Mouse (Mus musculus): ENCODE measurements around the gene Socs3. TPM values are rescaled to one million over a fixed set of nuclear protein-coding genes. Genes with fewer than 3 reads are reported as not detected.

The Socs3 gene
- total RNA-seq, 2 experiments from 2014 or later = 3.8 to 4.3 TPM

- intact Hi-C loops (cut with DNase I) = no loop called here
- DNase-seq (ENCODE audit: low spot score in 2 of 2) = no peak
Measured at GRCm38 (mm10) chr11:117996066-117996465, 26.2 kb upstream of the Socs3 start.

DNA sequence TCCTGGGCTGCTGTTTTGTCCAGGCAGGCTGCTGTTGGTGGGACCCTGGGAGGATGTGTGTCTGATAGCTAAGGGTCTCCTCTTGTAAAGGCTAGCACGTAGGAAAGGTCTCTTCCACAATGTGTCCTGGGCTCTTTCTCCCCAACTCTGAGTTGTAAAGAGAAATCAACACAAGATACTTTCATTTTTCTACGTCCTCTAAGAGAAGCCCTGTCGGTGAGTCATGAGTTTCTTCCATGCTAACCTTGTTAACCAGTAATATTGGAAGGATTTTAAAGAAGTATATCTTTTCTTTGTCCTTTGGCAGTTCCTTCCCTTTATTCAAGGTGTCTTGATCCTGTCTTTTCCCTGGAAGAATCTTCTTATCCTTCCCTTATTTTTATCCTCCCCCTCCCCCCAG is 25.8 kb upstream of the Socs3 start:
- intact Hi-C loops (cut with DNase I) = no loop called here
- DNase-seq (ENCODE audit: low spot score in 2 of 2) = no peak

GRCm38 (mm10) chr11:117995255-117995654 is 25.4 kb upstream of the Socs3 start:
- intact Hi-C loops (cut with DNase I) = no loop called here

DNA sequence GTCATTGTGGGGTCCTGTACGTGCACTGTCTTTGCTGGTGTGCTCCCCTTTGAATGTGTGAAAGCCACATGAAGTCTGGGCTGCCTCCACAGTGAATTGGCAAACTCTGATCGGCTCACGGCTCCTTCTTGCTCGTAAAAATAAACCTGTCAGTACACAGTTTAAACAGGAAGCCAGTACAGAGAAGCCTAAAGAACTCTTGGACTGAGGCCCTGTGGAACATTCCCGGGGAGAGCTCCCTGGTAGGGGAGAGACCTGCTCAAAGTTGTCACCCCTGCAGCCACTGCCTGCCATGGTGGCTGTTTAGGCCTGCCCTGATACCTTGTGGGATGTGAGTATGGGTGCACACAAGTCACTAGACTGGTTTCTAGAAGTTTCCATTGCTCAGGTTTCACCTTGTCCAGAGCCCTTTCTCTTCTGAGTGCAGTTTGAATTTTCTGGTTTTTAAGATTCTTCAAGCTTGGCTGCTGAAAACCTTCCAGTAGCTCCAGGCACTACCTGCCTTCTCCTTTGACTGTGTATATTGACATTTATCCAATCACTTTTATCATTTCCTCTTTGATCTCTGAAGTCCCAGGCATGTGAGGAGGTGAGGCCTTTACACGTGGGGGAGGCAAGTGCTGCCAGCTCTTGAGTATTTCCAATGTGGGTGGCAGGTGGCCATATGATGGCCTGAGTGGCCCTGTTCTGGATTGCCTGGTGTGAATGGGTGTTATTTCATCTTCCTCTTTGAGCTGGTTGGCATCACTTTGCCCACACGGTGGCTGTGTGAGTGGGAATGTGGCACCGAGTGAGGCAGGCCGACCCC is 24.6 kb upstream of the Socs3 start:
- DNase-seq (ENCODE audit: low spot score in 2 of 2) = peak in 1 of 2 experiments; percentile 66
- intact Hi-C loops (cut with DNase I) = no loop called here

More at GRCm38 (mm10) chr11:117995255-117995654, 25.4 kb upstream of the Socs3 start:
- no peak for DNase-seq (ENCODE audit: low spot score in 2 of 2)

DNA sequence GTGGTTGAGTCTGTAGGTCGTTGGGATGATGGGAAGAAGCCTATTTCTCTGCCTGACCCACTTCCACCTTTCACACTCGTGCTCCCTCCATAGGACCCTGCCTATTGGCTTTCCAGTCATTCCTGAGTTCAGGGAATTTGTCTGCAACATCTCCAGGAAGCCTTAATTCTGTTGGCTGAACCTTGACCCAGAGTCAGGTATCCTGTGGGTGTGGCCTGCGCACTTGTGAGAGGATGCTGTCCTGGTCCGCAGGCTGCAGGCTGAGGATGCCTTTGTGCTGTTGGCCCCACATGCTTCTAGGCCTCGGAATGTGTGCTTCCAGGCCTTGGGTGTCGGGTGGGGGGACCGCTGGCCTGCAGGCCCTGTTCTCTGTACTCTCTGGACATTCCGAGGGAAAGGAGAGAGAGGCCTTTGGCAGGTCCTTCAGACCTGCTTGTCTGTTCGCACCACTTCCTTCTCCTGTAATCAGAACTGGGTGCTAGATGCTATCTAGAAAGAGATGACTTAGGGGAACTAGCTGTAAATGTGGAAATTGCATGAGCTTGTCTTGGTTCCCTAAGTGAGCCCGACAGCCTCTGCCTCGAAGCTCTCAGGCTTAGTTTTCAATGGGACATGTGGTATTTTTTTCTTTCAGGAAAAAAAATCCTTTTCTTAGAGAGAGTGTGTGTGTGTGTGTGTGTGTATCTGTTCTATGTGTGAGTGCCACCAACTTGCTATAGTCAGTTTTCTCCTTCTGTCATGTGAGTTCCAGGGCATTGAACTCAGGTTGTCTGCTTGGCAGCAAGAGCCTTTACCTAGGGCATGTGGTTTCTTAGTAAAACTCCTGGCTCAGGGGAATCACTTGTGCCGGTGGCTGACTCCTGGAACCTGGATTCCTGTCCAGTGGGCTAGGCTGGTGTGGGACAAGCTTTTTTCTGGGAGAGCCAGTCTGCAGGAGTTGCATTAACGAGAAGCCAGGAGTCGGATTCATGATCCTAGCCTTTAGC is 23.6 kb upstream of the Socs3 start:
- intact Hi-C loops (cut with DNase I) = no loop called here
- DNase-seq (ENCODE audit: low spot score in 2 of 2) = no peak

- DNase-seq (ENCODE audit: low spot score in 2 of 2) = peak in 1 of 2 experiments; percentile 49
- intact Hi-C loops (cut with DNase I) = no loop called here
Measured at GRCm38 (mm10) chr11:117991502-117992470, 21.9 kb upstream of the Socs3 start.

GRCm38 (mm10) chr11:117989926-117990325 is 20.1 kb upstream of the Socs3 start:
- intact Hi-C loops (cut with DNase I) = no loop called here
- no peak for DNase-seq (ENCODE audit: low spot score in 2 of 2)

- intact Hi-C loops (cut with DNase I) = no loop called here
- no peak for DNase-seq (ENCODE audit: low spot score in 2 of 2)
Measured at GRCm38 (mm10) chr11:117989241-117989640, 19.4 kb upstream of the Socs3 start.

DNA sequence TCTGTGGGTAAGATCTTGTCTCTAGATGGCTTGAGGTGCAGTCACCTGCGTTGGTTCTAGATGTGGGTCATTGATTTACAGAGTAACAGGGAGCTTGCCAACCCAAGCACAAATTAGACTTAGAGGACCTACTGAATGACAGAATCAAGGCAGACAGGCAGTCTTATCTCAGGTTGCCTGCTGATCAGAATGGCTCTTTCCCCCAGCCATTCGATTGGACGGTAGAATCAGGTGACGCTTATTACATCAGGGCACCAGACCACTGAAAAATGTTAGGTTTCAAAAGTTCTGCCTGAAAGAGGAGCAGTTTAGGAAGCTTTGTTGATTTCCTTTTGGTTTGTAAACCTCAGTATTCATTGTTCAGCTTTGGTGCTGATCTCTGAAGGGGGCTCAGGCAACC is 18.1 kb upstream of the Socs3 start:
- intact Hi-C loops (cut with DNase I) = no loop called here
- DNase-seq (ENCODE audit: low spot score in 2 of 2) = no peak

DNA sequence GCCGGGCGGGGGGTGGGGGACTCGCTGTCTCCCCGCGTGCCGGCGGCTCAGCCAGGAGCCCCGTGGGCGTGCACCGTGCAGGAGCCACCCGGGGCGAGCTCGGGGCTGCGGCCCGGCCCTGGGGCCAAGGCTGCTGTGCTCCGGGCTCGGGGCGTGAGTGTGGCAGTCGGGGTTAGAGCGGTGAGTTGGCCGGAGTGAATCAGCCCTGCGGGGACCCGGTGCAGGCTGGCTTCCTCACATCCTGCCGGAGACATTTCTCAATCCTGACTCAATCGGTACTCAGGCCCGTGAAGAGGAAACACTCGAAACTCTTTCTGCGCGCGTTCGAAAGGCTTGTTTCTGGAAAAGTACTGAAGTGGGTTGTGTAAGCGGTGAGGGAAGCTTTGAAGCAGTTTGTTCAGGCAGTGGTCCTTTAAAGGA is 17.2 kb upstream of the Socs3 start:
- no peak for DNase-seq (ENCODE audit: low spot score in 2 of 2)
- intact Hi-C loops (cut with DNase I) = no loop called here

GRCm38 (mm10) chr11:117986126-117987031 is 16.5 kb upstream of the Socs3 start, which contains the start of gene Pgs1:
Pgs1 (plus strand) TSS chr11:117986292.
- intact Hi-C loops (cut with DNase I) = no loop called here
- peak; percentile 92 to 95 for DNase-seq (ENCODE audit: low spot score in 2 of 2)

DNA sequence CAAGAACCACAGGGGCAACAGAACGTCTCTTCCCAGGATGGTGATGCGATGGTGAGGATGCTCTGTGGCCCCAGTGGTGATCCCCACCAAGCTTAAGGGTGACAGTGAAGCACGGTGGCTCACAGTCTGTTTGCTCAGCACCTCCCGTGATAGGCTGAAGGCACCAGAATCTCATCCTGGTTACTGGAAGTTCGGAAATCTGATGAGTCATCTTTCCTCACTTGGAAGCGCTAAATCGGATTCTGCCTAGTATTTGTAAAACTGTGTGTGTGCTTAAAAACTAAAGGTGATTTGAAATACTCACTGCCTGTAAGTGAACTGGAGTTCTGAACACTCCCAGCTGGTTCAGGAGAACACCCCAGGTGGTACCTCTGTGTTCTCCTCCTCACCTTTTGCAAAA is 13.9 kb upstream of the Socs3 start:
- intact Hi-C loops (cut with DNase I) = no loop called here

DNA sequence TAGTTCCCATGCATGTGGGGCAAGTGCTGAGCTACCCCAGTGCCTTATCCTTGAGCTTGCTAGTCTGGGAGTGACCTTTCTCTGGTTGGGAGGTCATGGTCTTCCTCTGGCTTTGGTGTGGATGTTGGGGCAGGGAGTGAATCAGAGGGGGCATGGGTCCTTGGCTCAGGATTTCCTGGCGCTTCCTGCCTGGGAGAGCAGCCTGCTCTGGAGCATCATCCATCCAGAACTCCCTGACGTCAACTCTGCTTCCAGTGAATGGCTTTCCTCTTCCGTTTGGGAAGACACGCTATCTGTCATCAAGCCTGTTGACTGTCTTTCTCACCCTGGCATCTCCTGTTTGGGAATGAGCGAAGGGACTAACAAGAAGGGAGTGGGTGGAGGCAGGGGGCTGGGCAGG is 12.6 kb upstream of the Socs3 start:
- DNase-seq (ENCODE audit: low spot score in 2 of 2) = no peak
- intact Hi-C loops (cut with DNase I) = no loop called here

More for the DNA sequence above, 13.9 kb upstream of the Socs3 start:
- no peak for DNase-seq (ENCODE audit: low spot score in 2 of 2)

GRCm38 (mm10) chr11:117979388-117979787 is 9.5 kb upstream of the Socs3 start:
- intact Hi-C loops (cut with DNase I) = no loop called here
- DNase-seq (ENCODE audit: low spot score in 2 of 2) = no peak

DNA sequence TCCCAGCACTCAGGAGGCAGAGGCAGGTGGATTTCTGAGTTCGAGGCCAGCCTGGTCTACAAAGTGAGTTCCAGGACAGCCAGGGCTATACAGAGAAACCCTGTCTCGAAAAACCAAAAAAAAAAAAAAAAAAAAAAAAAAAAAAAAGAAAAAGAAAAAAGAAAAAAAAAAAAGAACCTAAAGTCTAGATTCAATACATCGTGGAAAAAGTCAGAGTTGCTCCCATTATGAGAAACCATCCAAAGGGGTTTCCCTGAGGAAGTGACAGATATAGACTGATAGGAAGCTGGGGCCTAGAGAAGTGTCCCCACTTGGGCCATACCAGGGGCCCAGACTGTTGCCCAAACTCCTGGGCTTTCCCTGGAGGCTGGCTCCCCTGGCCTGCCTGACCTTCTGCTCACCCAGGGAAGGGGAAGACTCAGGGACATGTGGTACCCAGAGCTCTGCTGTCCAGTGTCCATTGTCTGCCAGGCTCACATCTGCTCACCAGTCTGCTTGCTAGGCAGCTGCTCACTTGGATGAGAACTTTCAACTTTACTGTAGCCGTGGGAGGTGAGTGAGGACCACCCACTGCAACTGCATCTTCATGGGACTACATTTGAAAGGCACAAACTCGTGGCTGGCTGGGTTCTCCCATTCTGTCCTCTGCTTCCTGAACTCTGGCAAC is 8.0 kb upstream of the Socs3 start:
- no peak for DNase-seq (ENCODE audit: low spot score in 2 of 2)
- intact Hi-C loops (cut with DNase I) = no loop called here

- DNase-seq (ENCODE audit: low spot score in 2 of 2) = peak in 1 of 2 experiments; percentile 48
Measured at GRCm38 (mm10) chr11:117976081-117976582, 6.3 kb upstream of the Socs3 start.

DNA sequence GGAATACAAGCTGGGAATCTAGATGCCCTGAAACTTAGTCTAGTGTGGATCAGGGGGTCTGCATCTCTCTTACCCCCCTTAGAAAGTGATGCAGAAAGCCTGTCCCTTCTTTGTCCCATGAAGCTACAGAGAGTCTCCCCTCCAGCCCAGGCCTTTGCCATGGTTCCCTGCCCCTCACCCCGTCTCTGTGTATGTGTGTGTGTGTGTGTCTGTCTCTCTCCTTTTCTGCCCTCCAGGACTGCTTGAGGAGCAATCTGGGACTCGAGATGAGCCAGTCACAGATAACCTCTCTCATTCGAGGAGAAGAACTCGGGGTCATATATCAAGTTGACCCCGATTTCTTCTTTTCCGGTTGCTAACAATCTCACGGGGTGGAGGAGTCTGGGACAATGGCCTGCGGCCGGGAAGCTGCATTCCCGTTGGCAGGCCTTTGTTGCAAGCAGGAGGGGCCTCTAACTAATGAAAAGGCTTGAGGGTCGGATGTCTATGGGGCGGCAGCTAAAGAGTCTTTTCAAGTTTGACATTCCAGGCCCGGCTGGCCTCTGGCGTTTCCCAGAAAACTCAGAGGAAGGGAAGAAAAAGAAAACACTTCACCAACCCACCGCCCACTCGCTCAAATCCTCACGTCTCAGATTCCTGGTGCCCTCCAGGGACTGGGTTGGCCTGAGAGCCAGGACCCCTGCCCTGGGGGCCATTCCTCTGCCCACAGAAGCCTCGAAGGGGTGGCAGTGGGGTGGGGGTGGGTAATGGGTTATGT is 5.5 kb upstream of the Socs3 start:
- intact Hi-C loops (cut with DNase I) = no loop called here
- no peak for DNase-seq (ENCODE audit: low spot score in 2 of 2)

More at GRCm38 (mm10) chr11:117976081-117976582, 6.3 kb upstream of the Socs3 start:
- intact Hi-C loops (cut with DNase I) = no loop called here
